Mouse (Mus musculus) ovary, postnatal 36 days (tissue): Measurements from ENCODE around the gene Ralbp1.

ENCODE experiments used
- DNase-seq: peaks from one replicate; pipeline ENCODE4 v3.0.0; 2022; ENCODE audit warnings: low spot score, mixed read lengths

Gene Ralbp1

DNA sequence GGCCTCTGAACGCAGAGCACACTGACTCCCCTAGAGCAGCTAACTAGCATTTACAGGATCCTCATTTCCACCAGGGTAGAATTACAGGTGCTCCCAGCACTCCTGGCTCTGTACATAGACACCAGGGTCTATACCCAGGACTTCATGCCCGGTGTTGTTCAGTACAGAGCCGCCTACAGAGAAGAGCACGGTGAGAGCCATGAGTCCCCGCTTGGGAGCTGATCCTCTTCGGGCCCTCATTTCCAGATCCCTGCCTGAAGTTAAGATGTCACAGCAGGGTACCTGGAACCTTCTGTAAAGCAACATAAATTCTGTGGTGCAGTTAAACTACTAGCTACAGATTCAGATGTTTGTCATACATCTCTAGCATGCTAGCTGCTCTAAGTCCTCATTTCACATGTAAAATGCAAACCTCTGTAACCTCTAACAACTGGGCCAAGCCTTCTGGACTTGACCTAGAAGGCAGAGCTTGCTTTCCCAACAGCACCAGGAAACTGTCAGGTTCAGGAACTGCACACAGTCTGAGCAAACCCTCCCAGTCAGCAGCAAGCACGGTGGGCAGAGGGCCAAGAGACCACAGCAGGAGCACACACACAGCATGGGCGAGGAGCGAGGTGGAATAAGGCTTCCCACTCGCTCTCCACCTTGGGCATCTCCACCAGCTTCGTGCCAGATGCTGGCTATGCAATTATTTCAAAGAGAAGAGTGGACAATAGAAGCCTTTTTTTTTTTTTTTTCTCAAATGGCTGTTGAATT is 37.7 kb downstream of the Ralbp1 start:
- DNase-seq, result no peak

DNA sequence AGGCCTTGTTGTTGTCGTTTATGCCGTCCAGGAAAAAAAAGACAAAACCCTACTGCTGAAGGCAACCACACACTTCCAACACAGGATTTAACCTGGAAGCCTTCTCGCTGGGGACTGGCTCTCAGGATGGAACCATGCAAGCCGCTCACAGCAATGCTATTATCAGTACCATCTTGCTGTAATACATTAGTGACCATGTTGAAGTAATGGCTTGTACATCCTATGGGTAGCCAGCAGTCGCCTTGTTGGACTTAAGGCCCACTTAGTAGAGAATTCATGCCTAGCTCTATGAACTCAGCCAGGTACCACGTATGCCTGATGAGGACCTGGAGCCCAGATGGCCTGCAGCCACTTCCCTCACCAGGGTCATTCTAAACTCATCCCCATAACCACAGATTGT is 40.2 kb downstream of the Ralbp1 start:
- DNase-seq, result no peak

- no peak for DNase-seq
Observed at GRCm38 (mm10) chr17:65842669-65843381, 42.8 kb downstream of the Ralbp1 start.

DNA sequence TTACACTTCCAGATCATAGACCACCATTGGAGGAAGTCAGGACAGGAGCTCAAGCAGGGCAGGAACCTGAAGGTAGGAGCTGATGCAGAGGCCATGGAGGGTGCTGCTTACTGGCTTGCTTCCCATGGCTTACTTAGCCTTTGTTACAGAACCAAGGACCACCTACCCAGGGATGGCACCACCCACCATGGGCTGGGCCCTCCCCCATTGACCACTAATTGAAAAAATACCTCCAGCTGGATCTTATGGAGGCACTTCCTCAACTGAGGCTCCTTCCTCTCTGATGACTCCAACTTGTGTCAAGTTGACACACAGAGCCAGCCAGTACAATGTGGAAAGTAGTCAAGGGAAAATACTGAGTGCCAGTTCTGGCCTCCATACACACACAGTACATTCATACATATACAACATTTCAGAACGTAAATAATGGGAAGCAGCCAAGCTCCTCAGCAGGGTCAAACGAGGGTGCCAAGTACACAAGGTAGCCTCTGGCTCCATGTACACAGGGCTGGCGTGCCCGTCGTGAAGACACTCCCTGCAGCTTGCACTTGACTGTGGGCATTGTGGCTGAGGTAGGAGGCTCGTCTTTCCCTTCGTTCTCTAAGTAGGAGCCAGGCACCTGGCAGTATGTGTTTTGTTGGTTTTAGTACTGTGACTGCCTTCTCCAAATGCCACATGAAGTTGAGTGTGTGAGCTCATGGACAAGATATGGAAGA is 45.9 kb downstream of the Ralbp1 start:
- no peak for DNase-seq

- no peak for DNase-seq
Observed at GRCm38 (mm10) chr17:65836746-65837145, 48.9 kb downstream of the Ralbp1 start.

- DNase-seq, result no peak
Observed at GRCm38 (mm10) chr17:65833891-65834290, 51.7 kb downstream of the Ralbp1 start.

- DNase-seq, result no peak
Observed at GRCm38 (mm10) chr17:65830216-65830863, 55.3 kb downstream of the Ralbp1 start.

DNA sequence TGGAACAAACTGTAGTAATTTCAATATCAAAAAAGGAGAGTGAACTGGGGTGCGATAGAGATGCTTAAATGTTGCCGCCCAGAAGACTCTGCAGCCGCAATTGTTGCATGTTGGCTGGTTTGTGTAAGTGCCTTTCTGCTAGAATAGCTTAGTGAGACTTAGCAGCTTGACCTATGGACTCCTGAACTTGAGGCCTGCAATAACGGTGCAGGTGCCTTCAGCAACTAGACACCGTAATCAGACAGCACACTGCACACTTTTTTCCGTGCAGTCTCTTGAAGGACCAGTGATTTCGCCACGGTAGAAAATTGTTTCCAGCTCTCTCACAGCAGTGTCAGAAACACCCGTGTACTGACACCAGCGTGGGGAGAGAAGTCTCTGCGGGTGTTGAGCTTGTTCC is 56.6 kb downstream of the Ralbp1 start:
- no peak for DNase-seq

- DNase-seq, result no peak
Observed at GRCm38 (mm10) chr17:65827904-65828303, 57.7 kb downstream of the Ralbp1 start.

DNA sequence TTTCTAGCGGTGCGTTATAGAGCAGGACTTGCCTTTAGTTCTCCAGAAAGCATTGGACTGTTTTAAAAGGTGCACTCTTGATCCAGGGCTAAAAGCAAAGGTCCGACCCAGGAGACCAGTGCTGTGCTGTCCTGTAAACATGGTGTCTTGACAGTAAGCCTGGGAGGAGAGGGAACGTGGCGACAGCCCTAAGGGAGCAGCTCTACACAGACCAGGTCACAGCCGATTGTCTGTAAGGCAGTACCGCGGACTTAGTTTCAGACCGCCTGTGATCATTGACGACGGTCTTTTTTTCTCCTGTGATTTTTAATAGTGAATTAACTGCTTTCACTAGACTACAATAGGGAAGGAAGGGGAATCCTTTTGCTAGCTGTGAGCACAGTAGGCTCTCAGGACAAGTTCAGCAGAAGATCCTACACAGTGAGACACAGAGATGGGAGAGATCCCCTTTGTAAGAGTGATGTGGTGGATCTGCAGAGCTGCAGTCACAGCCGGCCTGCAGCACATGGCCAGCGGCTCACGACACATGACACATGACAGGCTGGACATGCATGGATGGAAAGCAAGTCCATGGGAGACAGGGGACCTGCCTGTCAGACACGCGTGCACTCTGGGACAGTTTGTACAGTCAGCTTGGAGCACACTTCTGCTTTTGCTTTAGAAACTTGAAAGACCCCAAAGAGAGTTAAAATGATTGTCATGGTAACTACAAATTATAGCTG is 58.3 kb downstream of the Ralbp1 start:
- no peak for DNase-seq

- DNase-seq, result no peak
Observed at GRCm38 (mm10) chr17:65826257-65826656, 59.3 kb downstream of the Ralbp1 start.

GRCm38 (mm10) chr17:65824246-65824645 is 61.4 kb downstream of the Ralbp1 start:
- no peak for DNase-seq

DNA sequence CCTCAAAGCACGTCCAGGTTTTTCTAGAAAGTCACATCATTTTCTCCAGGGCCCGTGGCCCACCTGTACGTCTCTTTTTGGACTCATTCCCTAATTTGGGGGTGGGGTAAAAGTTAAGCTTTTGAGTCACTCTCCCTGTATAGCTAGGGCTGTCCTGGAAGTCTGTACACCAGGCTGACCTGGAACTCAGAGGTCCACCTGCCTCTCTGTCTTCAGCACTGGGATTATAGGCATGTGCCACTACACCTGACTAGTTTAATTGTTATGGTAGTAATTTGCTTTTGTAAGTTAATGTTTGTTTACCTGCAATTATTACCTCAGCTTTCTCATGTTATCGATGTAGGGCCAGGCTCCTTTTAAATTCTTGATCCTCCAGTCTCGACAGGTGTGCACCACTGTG is 63.2 kb downstream of the Ralbp1 start:
- DNase-seq, result no peak

- DNase-seq, result no peak
Observed at GRCm38 (mm10) chr17:65820197-65820596, 65.4 kb downstream of the Ralbp1 start.

GRCm38 (mm10) chr17:65813763-65814162 is 71.8 kb downstream of the Ralbp1 start:
- no peak for DNase-seq

DNA sequence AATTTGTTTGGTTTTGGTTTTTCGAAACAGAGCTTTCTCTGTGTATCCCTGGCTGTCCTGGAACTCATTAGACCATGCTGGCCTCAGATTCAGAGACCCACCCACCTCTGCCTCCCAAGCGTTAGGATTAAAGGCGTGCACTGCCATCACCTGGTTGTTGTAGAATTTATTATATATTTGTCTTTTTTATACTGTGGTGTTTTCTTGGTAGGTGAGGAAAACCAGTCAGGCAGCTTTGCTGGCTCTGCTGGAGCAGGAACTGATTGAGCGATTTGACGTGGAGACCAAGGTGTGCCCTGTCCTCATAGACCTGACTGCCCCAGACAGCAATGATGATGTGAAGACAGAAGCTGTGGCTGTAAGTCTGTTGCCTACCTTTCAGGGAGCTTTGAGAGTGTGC is 74.6 kb downstream of the Ralbp1 start:
- DNase-seq, result no peak

GRCm38 (mm10) chr17:65806416-65806815 is 79.2 kb downstream of the Ralbp1 start:
- no peak for DNase-seq

DNA sequence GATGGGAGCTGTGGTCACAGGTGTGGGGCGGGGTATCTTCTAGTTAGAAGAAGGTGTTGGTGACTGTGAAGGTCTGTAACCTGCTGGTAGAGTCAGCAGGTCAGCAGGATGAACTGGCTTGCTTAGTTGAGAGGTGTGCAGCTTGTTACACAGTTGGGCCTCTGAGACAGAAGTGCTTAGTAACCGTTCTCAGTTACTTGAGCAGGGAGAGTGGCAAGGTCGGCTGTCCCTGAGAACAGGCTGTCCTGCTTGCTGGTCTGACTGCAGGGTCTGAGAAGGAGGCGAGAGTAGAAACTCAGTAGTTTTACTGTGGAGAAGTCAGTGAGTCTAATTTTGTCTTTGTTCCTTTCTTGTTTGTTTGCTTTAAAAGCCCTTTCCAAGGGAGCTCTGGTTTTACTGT is 79.6 kb downstream of the Ralbp1 start:
- DNase-seq, result no peak

DNA sequence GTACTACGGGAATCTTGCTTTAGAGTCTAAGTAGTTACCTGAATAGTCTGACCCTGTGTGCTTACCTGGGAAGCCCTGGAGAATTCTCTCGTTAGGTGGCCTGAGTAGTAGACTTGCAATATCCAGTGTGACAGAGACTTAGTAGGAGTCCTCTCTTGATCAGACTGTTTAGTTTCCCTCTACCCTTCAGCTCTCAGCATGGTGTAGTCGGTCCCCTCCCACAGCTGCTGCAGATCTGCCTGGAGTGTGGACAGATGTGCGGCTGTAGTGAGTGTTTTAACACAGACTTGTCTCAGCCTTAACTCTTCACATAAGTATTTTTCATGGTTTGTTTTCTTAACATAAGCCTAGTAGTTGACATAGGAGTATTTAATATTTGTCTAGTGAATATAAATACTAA is 83.6 kb downstream of the Ralbp1 start:
- DNase-seq, result no peak

GRCm38 (mm10) chr17:65800451-65800850 is 85.1 kb downstream of the Ralbp1 start:
- no peak for DNase-seq

GRCm38 (mm10) chr17:65799353-65799752 is 86.2 kb downstream of the Ralbp1 start:
- DNase-seq, result no peak

DNA sequence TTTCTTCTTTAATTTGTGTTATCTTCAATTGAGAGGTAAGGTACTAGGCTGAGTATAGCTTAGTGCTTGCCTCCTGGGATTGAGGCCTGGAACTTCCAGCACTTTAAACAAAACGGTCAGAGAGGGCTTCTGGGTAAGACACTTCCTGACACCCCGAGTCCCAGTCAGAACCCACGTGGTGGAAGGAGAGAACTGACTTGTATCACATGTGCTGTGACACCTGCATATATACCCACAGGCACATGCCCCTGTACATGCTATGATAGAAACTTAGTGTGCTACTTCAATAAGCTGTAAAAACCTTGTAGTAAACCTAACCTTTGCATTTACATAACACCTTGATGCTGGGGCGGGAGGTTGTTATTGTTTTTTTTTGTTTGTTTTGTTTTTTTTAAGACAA is 87.2 kb downstream of the Ralbp1 start:
- DNase-seq, result no peak
